Mouse (Mus musculus): Measurements from ENCODE around the gene Ddx49. TPM values are rescaled to one million over a fixed set of nuclear protein-coding genes. Genes with fewer than 3 reads are reported as not detected.

The Ddx49 gene
- polyA plus RNA-seq, 1 experiment from 2014 or later: 46.0 TPM

DNA sequence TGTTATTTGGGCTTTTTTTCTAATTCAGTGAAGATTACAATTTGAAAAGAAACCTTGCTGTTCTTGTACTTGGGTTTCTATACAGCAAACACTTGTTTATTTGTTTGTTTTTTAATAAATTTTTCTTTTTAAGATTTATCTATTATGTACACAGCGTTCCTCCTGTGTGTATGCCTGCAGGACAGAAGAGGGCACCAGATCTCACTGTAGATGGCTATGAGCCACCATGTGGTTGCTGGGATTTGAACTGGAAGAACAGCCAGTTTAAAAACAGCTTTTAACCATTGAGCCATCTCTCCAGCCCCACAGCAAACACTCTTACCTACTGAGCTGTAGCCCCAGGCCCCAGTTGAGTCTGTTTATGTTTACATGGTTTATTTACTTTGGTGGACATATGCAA, 47.7 kb downstream of the Ddx49 start:
- ATAC-seq (ENCODE audit: borderline replicate concordance, extremely low read depth, low FRiP score, low TSS enrichment): no peak
- H3K9ac ChIP-seq: no peak overlapping the region
- no peaks in the 10 kb centered on the region for H3K9me3 ChIP-seq
- H3K27ac ChIP-seq: no peak overlapping the region
- peaks cover 94% of the 10 kb centered on the region for H3K36me3 ChIP-seq
- no peaks in the 10 kb centered on the region for H3K27me3 ChIP-seq
- WGBS: 77% methylated on average over 1 of the region's 1 CpGs
- no peak overlapping the region for H3K4me3 ChIP-seq
- no peak overlapping the region for H3K4me2 ChIP-seq
- H3K4me1 ChIP-seq: no peaks in the 10 kb centered on the region

DNA sequence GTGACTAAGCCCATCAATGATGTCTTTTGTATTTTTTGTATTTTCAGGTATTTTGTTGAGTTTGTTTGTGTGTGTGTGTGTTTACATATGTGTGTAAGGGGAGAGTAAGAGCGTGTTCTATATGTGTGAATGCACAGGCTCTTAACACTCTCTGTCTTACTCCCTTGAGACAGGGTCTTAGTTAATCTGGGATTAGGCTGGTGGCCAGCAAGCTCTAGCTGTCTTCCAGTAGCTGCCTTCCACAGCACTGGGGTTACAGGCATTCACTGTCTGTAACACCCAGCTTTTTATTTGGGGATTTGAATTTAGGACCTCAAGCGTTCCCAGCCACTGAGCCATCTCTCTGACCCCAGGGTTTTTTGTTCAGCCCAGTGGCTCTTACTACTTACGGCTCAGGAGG, 54.4 kb downstream of the Ddx49 start:
- no peaks in the 10 kb centered on the region for H3K4me1 ChIP-seq
- ATAC-seq (ENCODE audit: borderline replicate concordance, extremely low read depth, low FRiP score, low TSS enrichment): no peak
- H3K27ac ChIP-seq: no peak overlapping the region
- H3K4me3 ChIP-seq: no peak overlapping the region
- no peaks in the 10 kb centered on the region for H3K9me3 ChIP-seq
- H3K27me3 ChIP-seq: no peaks in the 10 kb centered on the region
- peaks cover 80% of the 10 kb centered on the region for H3K36me3 ChIP-seq
- WGBS: 94% methylated on average over 3 of the region's 3 CpGs
- no peak overlapping the region for H3K4me2 ChIP-seq
- no peak overlapping the region for H3K9ac ChIP-seq

DNA sequence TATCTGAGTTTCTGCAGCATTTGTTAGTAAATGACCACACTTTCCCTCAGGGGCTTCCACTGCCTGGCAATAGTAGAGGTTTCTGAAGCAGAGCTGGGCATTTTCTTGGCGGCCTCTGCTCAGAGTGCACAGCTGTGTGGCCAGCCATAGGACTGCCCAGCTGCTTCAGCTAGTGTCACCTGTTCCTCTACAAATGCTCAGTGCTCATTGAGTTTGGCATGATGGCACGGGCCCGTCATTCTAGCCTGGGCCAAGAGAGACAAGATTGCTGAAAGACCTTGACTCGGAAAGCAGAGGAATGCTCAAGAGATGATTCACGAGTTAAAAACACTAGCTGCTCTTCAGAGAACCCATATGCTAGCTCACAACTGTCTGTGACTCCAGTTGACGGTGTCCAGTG, 55.7 kb downstream of the Ddx49 start:
- Histone ChIP-seq H3K27ac (no peak overlapping the region), H3K4me3 (no peak overlapping the region), H3K4me2 (no peak overlapping the region), H3K4me1 (no peaks in the 10 kb centered on the region), H3K9me3 (no peaks in the 10 kb centered on the region), H3K9ac (no peak overlapping the region), H3K27me3 (no peaks in the 10 kb centered on the region), H3K36me3 (peaks cover 79% of the 10 kb centered on the region)
- ATAC-seq (ENCODE audit: borderline replicate concordance, extremely low read depth, low FRiP score, low TSS enrichment): no peak
- 88% methylated on average over 6 of the region's 6 CpGs for WGBS

Other genes starting within 250 kb of the Ddx49 start
- 0.54 TPM in 2 replicates for gene Tm6sf2, start 229.6 kb downstream of the Ddx49 start, polyA plus RNA-seq (2015; fragmentation: Nextera tagmentation; extraction: Ambion mirVana)
- gene Hapln4, start 219.0 kb downstream of the Ddx49 start, polyA plus RNA-seq (2015; fragmentation: Nextera tagmentation; extraction: Ambion mirVana): not detected in 2 replicates
- 0.22 and 0.23 TPM in 2 replicates for gene Ncan, start 181.6 kb downstream of the Ddx49 start, polyA plus RNA-seq (2015; fragmentation: Nextera tagmentation; extraction: Ambion mirVana)
- 30.9 and 32.5 TPM in 2 replicates for gene Nr2c2ap, start 171.2 kb downstream of the Ddx49 start, polyA plus RNA-seq (2015; fragmentation: Nextera tagmentation; extraction: Ambion mirVana)
- 20.3 TPM in 2 replicates for gene Rfxank, start 163.3 kb downstream of the Ddx49 start, polyA plus RNA-seq (2015; fragmentation: Nextera tagmentation; extraction: Ambion mirVana)
- 44.9 and 45.7 TPM in 2 replicates for gene Borcs8, start 163.0 kb downstream of the Ddx49 start, polyA plus RNA-seq (2015; fragmentation: Nextera tagmentation; extraction: Ambion mirVana)
- gene Mef2b, start 162.8 kb downstream of the Ddx49 start, polyA plus RNA-seq (2015; fragmentation: Nextera tagmentation; extraction: Ambion mirVana): 0.21 and 0.22 TPM in 2 replicates
- 69.7 TPM in 2 replicates for gene Tmem161a, start 130.1 kb downstream of the Ddx49 start, polyA plus RNA-seq (2015; fragmentation: Nextera tagmentation; extraction: Ambion mirVana)
- 3.9 and 4.4 TPM in 2 replicates for gene Slc25a42, start 90.2 kb downstream of the Ddx49 start, polyA plus RNA-seq (2015; fragmentation: Nextera tagmentation; extraction: Ambion mirVana)
- 26.7 and 27.7 TPM in 2 replicates for gene Sugp2, start 68.3 kb downstream of the Ddx49 start, polyA plus RNA-seq (2015; fragmentation: Nextera tagmentation; extraction: Ambion mirVana)
- 24.2 and 30.1 TPM in 2 replicates for gene Armc6, start 68.0 kb downstream of the Ddx49 start, polyA plus RNA-seq (2015; fragmentation: Nextera tagmentation; extraction: Ambion mirVana)
- 70.4 and 73.0 TPM in 2 replicates for gene Homer3, start 19.7 kb downstream of the Ddx49 start, polyA plus RNA-seq (2015; fragmentation: Nextera tagmentation; extraction: Ambion mirVana)
- gene Cope, start within 50 bp of the Ddx49 start, polyA plus RNA-seq (2015; fragmentation: Nextera tagmentation; extraction: Ambion mirVana): 332 and 336 TPM in 2 replicates
- 3.1 and 3.3 TPM in 2 replicates for gene Cers1, start 13.3 kb upstream of the Ddx49 start, polyA plus RNA-seq (2015; fragmentation: Nextera tagmentation; extraction: Ambion mirVana)
- 1.0 TPM in 2 replicates for gene Gdf1, start 27.3 kb upstream of the Ddx49 start, polyA plus RNA-seq (2015; fragmentation: Nextera tagmentation; extraction: Ambion mirVana)
- gene Upf1, start 50.8 kb upstream of the Ddx49 start, polyA plus RNA-seq (2015; fragmentation: Nextera tagmentation; extraction: Ambion mirVana): 17.3 and 19.6 TPM in 2 replicates
- gene Comp, start 71.1 kb upstream of the Ddx49 start, polyA plus RNA-seq (2015; fragmentation: Nextera tagmentation; extraction: Ambion mirVana): 0.46 and 0.70 TPM in 2 replicates
- gene Crtc1, start 137.1 kb upstream of the Ddx49 start, polyA plus RNA-seq (2015; fragmentation: Nextera tagmentation; extraction: Ambion mirVana): 14.2 and 17.6 TPM in 2 replicates
- 26.2 and 27.1 TPM in 2 replicates for gene Klhl26, start 174.5 kb upstream of the Ddx49 start, polyA plus RNA-seq (2015; fragmentation: Nextera tagmentation; extraction: Ambion mirVana)
- gene Tmem59l, start 184.9 kb upstream of the Ddx49 start, polyA plus RNA-seq (2015; fragmentation: Nextera tagmentation; extraction: Ambion mirVana): 6.5 and 6.6 TPM in 2 replicates
- 181 and 186 TPM in 2 replicates for gene Crlf1, start 190.7 kb upstream of the Ddx49 start, polyA plus RNA-seq (2015; fragmentation: Nextera tagmentation; extraction: Ambion mirVana)
- 120 and 122 TPM in 2 replicates for gene Rex1bd, start 204.3 kb upstream of the Ddx49 start, polyA plus RNA-seq (2015; fragmentation: Nextera tagmentation; extraction: Ambion mirVana)
- gene Uba52, start 208.3 kb upstream of the Ddx49 start, polyA plus RNA-seq (2015; fragmentation: Nextera tagmentation; extraction: Ambion mirVana): 909 and 953 TPM in 2 replicates
- 307 and 313 TPM in 2 replicates for gene Fkbp8, start 225.2 kb upstream of the Ddx49 start, polyA plus RNA-seq (2015; fragmentation: Nextera tagmentation; extraction: Ambion mirVana)
- gene Kxd1, start 225.5 kb upstream of the Ddx49 start, polyA plus RNA-seq (2015; fragmentation: Nextera tagmentation; extraction: Ambion mirVana): 50.0 and 54.4 TPM in 2 replicates
- 17.2 and 17.5 TPM in 2 replicates for gene Ell, start 237.0 kb upstream of the Ddx49 start, polyA plus RNA-seq (2015; fragmentation: Nextera tagmentation; extraction: Ambion mirVana)